In genomic region chr7:4923586-4924364, GRCm38 (mm10) we compare ENCODE assay signal across 8 mouse cellular contexts. TPM values are rescaled to one million over a fixed set of nuclear protein-coding genes. Genes with fewer than 3 reads are reported as not detected.
A peak's percentile ranks its signal among the peaks of the same experiment; 100 is the strongest.
DNase-seq lines count a peak whose midpoint lies in the region; ATAC-seq lines count a peak whose summit lies in the region.

No protein-coding gene starts in this region.

- H3K9ac ChIP-seq in intestine, embryonic 16.5 days (ENCODE audit: low read depth, low read length): peak overlapping the region; percentile 69
- no peak overlapping the region; the same call in 1 of the 2 replicates for H3K9ac ChIP-seq in liver, embryonic 11.5 days (ENCODE audit: low read depth, low read length)

- peak; percentile 36 for DNase-seq in urinary bladder, postnatal 25 days (ENCODE audit: low spot score)
- no peak for DNase-seq in urinary bladder, postnatal 4 days (ENCODE audit: low spot score in 2 of 2)
- peak; percentile 58 for DNase-seq in embryo, embryonic 10 days (ENCODE audit: low spot score)
- DNase-seq in liver, embryonic 11.5 days (ENCODE audit: low spot score): no peak
- peak; percentile 62 for DNase-seq in neural tube, embryonic 10.5 days (ENCODE audit: extremely low spot score, low spot score)

- ATAC-seq in granulocyte monocyte progenitor cell, adult 5-6 weeks (replicated peaks; ENCODE audit: poor library complexity, severe bottlenecking): peak; percentile 21
- ATAC-seq in intestine, embryonic 16.5 days: peak; percentile 19; the same call in 1 of the 2 replicates
- no peak for ATAC-seq in liver, embryonic 11.5 days (replicated peaks; ENCODE audit: low FRiP score)
- no peak for ATAC-seq in erythroblast, adult 5-6 weeks (replicated peaks; ENCODE audit: low FRiP score, poor library complexity, severe bottlenecking)

- H3K27ac ChIP-seq in intestine, embryonic 16.5 days (ENCODE audit: low read length): peak overlapping the region; percentile 91
- H3K27ac ChIP-seq in liver, embryonic 11.5 days (ENCODE audit: low read depth, low read length): peak overlapping the region; percentile 70

- peaks cover 42% of the 10 kb centered on the region for H3K4me1 ChIP-seq in intestine, embryonic 16.5 days (ENCODE audit: control insufficient read depth, insufficient read depth, low read length)
- H3K4me1 ChIP-seq in liver, embryonic 11.5 days (replicated peaks; ENCODE audit: control insufficient read depth, insufficient read depth, low read length): peaks cover 28% of the 10 kb centered on the region

- H3K4me3 ChIP-seq in intestine, embryonic 16.5 days (ENCODE audit: low read length): peak overlapping the region; percentile 24
- peak overlapping the region; percentile 15; the same call in 1 of the 2 replicates for H3K4me3 ChIP-seq in liver, embryonic 11.5 days (ENCODE audit: low read depth, low read length)

- peak overlapping the region; percentile 56 for H3K4me2 ChIP-seq in intestine, embryonic 16.5 days (ENCODE audit: low read depth, low read length)
- peak overlapping the region; percentile 69 for H3K4me2 ChIP-seq in liver, embryonic 11.5 days

- 7% methylated on average over 37 of the region's 37 CpGs for WGBS in intestine, embryonic 16.5 days
- WGBS in liver, embryonic 11.5 days: 7% methylated on average over 37 of the region's 37 CpGs

- no peaks in the 10 kb centered on the region; the same call in 1 of the 2 replicates for H3K27me3 ChIP-seq in intestine, embryonic 16.5 days (replicated peaks; ENCODE audit: control insufficient read depth, insufficient read depth, low read length)
- H3K27me3 ChIP-seq in liver, embryonic 11.5 days (replicated peaks; ENCODE audit: control insufficient read depth, insufficient read depth, low read length): peaks cover 26% of the 10 kb centered on the region

- H3K9me3 ChIP-seq in intestine, embryonic 16.5 days (ENCODE audit: control insufficient read depth, low read length): no peaks in the 10 kb centered on the region
- no peaks in the 10 kb centered on the region for H3K9me3 ChIP-seq in liver, embryonic 11.5 days (ENCODE audit: control insufficient read depth, low read length)

- peaks cover 21% of the 10 kb centered on the region for H3K36me3 ChIP-seq in intestine, embryonic 16.5 days (ENCODE audit: control insufficient read depth, insufficient read depth, low read length)
- H3K36me3 ChIP-seq in liver, embryonic 11.5 days (ENCODE audit: control insufficient read depth, insufficient read depth, low read length): peaks cover 22% of the 10 kb centered on the region

RNA-seq across cellular contexts. Expression of gene Ssc5d, which starts 1.8 kb away (rescaled TPM):
- not detected in 2 replicates for total RNA-seq in granulocyte monocyte progenitor cell, adult 5-6 weeks (2014; fragmentation: Nextera tagmentation)
- total RNA-seq in granulocyte monocyte progenitor cell, adult 5-6 weeks (2017): 0.05 TPM in 1 of 2 replicates, not detected in the other
- 3.6 and 3.7 TPM in 2 replicates for polyA plus RNA-seq in intestine, embryonic 16.5 days (2015; fragmentation: Nextera tagmentation; extraction: Ambion mirVana)
- polyA plus RNA-seq in liver, embryonic 11.5 days (2014; fragmentation: Nextera tagmentation; extraction: Ambion mirVana): 0.70 and 0.82 TPM in 2 replicates
- not detected in 2 replicates for total RNA-seq in erythroblast, adult 5-6 weeks (2015; ENCODE audit: low replicate concordance)
- 0.28 TPM in 1 of 2 replicates, not detected in the other for total RNA-seq in erythroblast, adult 5-6 weeks (2017; ENCODE audit: low replicate concordance)

RNA-seq across cellular contexts. Expression of gene Nat14, which starts 1.9 kb away (rescaled TPM):
- total RNA-seq in granulocyte monocyte progenitor cell, adult 5-6 weeks (2014; fragmentation: Nextera tagmentation): 1.4 TPM in 1 of 2 replicates, not detected in the other
- not detected in 2 replicates for total RNA-seq in granulocyte monocyte progenitor cell, adult 5-6 weeks (2017)
- 3.1 and 3.6 TPM in 2 replicates for polyA plus RNA-seq in intestine, embryonic 16.5 days (2015; fragmentation: Nextera tagmentation; extraction: Ambion mirVana)
- polyA plus RNA-seq in liver, embryonic 11.5 days (2014; fragmentation: Nextera tagmentation; extraction: Ambion mirVana): 1.4 and 1.5 TPM in 2 replicates
- total RNA-seq in erythroblast, adult 5-6 weeks (2015; ENCODE audit: low replicate concordance): 1.7 TPM in 1 of 2 replicates, not detected in the other
- total RNA-seq in erythroblast, adult 5-6 weeks (2017; ENCODE audit: low replicate concordance): 2.5 TPM in 1 of 2 replicates, not detected in the other

RNA-seq across cellular contexts. Expression of gene Zfp628, which starts 8.8 kb away (rescaled TPM):
- total RNA-seq in granulocyte monocyte progenitor cell, adult 5-6 weeks (2014; fragmentation: Nextera tagmentation): 4.6 and 7.7 TPM in 2 replicates
- 1.0 and 1.2 TPM in 2 replicates for total RNA-seq in granulocyte monocyte progenitor cell, adult 5-6 weeks (2017)
- 2.7 TPM in 2 replicates for polyA plus RNA-seq in intestine, embryonic 16.5 days (2015; fragmentation: Nextera tagmentation; extraction: Ambion mirVana)
- 3.3 and 3.5 TPM in 2 replicates for polyA plus RNA-seq in liver, embryonic 11.5 days (2014; fragmentation: Nextera tagmentation; extraction: Ambion mirVana)
- total RNA-seq in erythroblast, adult 5-6 weeks (2015; ENCODE audit: low replicate concordance): 1.7 and 2.3 TPM in 2 replicates
- 1.5 and 2.0 TPM in 2 replicates for total RNA-seq in erythroblast, adult 5-6 weeks (2017; ENCODE audit: low replicate concordance)

RNA-seq across cellular contexts. Expression of gene Gm36210, which starts 17.5 kb away (rescaled TPM):
- total RNA-seq in granulocyte monocyte progenitor cell, adult 5-6 weeks (2014; fragmentation: Nextera tagmentation): not detected in 2 replicates
- not detected in 2 replicates for total RNA-seq in granulocyte monocyte progenitor cell, adult 5-6 weeks (2017)
- polyA plus RNA-seq in intestine, embryonic 16.5 days (2015; fragmentation: Nextera tagmentation; extraction: Ambion mirVana): not detected in 2 replicates
- polyA plus RNA-seq in liver, embryonic 11.5 days (2014; fragmentation: Nextera tagmentation; extraction: Ambion mirVana): 0.22 TPM in 1 of 2 replicates, not detected in the other
- total RNA-seq in erythroblast, adult 5-6 weeks (2015; ENCODE audit: low replicate concordance): not detected in 2 replicates
- not detected in 2 replicates for total RNA-seq in erythroblast, adult 5-6 weeks (2017; ENCODE audit: low replicate concordance)

RNA-seq across cellular contexts. Expression of gene Sbk2, which starts 40.4 kb away (rescaled TPM):
- total RNA-seq in granulocyte monocyte progenitor cell, adult 5-6 weeks (2014; fragmentation: Nextera tagmentation): not detected in 2 replicates
- not detected in 2 replicates for total RNA-seq in granulocyte monocyte progenitor cell, adult 5-6 weeks (2017)
- 0.56 and 0.58 TPM in 2 replicates for polyA plus RNA-seq in intestine, embryonic 16.5 days (2015; fragmentation: Nextera tagmentation; extraction: Ambion mirVana)
- 0.22 TPM in 1 of 2 replicates, not detected in the other for polyA plus RNA-seq in liver, embryonic 11.5 days (2014; fragmentation: Nextera tagmentation; extraction: Ambion mirVana)
- total RNA-seq in erythroblast, adult 5-6 weeks (2015; ENCODE audit: low replicate concordance): not detected in 2 replicates
- not detected in 2 replicates for total RNA-seq in erythroblast, adult 5-6 weeks (2017; ENCODE audit: low replicate concordance)

Comparison
In these comparisons a context has a peak if more than half of its experiments do, and no peak if none do; other contexts are left out.
1. DNase-seq: peak in urinary bladder, postnatal 25 days (single experiment), embryo, embryonic 10 days (single experiment) and neural tube, embryonic 10.5 days (single experiment); none in urinary bladder, postnatal 4 days (0 of 2) and liver, embryonic 11.5 days (single experiment).
2. ATAC-seq: peak in granulocyte monocyte progenitor cell, adult 5-6 weeks (single experiment) and intestine, embryonic 16.5 days (single experiment); none in liver, embryonic 11.5 days (single experiment) and erythroblast, adult 5-6 weeks (single experiment).